Mouse (Mus musculus) ES-E14 (cell line): Measurements from ENCODE around the gene Lrguk.

Experiments used
- CHD2 ChIP-seq: IDR thresholded peaks from 2 replicates; pipeline ENCODE4 v1.6.1; 2014; ENCODE audit warnings: mild to moderate bottlenecking, low read depth, low read length, inconsistent platforms
- HCFC1 ChIP-seq: IDR thresholded peaks from 2 replicates; pipeline ENCODE4 v1.6.1; 2012; ENCODE audit warnings: low read length, inconsistent platforms, borderline replicate concordance; ENCODE audit not compliant: insufficient read depth
- MAFK ChIP-seq: IDR thresholded peaks from 2 replicates; pipeline ENCODE4 v1.6.1; 2014; ENCODE audit warnings: mild to moderate bottlenecking, low read depth, low read length, inconsistent platforms; ENCODE audit not compliant: insufficient read depth
- ZC3H11A ChIP-seq: IDR thresholded peaks from 2 replicates; pipeline ENCODE4 v1.6.1; 2012; ENCODE audit warnings: low read depth, mild to moderate bottlenecking, inconsistent platforms, low read length, borderline replicate concordance
- ZNF384 ChIP-seq: IDR thresholded peaks from 2 replicates; pipeline ENCODE4 v1.6.1; 2012; ENCODE audit warnings: low read depth, low read length, inconsistent platforms

GRCm38 (mm10) chr6:34156057-34156456 lies 126.8 kb downstream of the Lrguk start:
- no peak for TF ChIP-seq HCFC1
- TF ChIP-seq ZC3H11A, result no peak
- TF ChIP-seq ZNF384, result no peak
- no peak for TF ChIP-seq CHD2
- no peak for TF ChIP-seq MAFK
